14 mouse cellular contexts compared by ENCODE assay signal in the genomic region with DNA sequence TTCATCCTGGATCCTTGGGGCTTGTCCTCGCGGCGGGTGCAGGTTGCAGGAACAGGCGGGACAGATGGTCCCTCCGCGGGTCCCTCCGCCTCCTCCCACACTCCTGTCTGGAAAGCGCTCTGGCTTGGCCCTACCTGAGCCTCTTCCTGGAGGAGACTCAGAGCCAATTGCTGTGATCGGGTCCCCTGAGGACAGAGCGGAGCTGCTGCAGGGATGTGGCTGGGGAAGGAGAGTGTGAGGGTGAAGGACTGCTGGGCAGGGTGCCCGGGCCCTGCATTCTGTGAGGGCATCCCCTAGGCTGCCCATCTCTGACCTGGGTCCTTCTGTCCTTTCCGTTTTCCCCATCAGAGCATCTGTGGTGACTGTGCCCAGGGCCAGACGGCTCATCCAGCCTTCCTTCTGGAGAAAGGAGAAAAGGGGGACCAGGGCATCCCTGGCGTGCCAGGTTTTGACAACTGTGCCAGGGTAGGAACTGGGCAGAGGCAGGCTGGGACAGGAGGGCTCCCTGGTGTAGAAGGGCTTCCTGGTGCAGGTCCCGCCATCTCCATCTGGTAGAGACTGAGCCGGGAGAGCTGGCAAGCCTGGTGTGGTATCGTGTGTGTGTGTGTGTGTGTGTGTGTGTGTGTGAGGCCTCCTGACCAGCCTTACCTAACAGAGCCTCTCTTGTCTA. TPM values are rescaled to one million over a fixed set of nuclear protein-coding genes. Genes with fewer than 3 reads are reported as not detected.
DNase-seq lines count a peak whose midpoint lies in the region; ATAC-seq lines count a peak whose summit lies in the region.
"Had no signal": no experiment of that assay in that cellular context is flagged by ENCODE, and none has a peak within 500 bp of the region (broad histone marks: within the 10 kb centered on the region; RNA-seq: fewer than 3 reads in every experiment).

No protein-coding gene starts in this region.

- H3K27me3 ChIP-seq in heart, embryonic 12.5 days (replicated peaks) = peaks cover 90% of the 10 kb centered on the region
- no peaks in the 10 kb centered on the region for H3K27me3 ChIP-seq in forebrain, embryonic 15.5 days

- no peak for DNase-seq in heart, postnatal 36 days
- peak; percentile 57 to 61 for DNase-seq in right cerebral cortex, postnatal 10 days (ENCODE audit: low spot score in 2 of 2)
- no peak for DNase-seq in right cerebral cortex, postnatal 14 days
- DNase-seq in urinary bladder, postnatal 25 days (ENCODE audit: low spot score) = no peak
- DNase-seq in adrenal gland, postnatal 14 days = no peak
- no peak for DNase-seq in lung, postnatal 36 days
- DNase-seq: heart, adult 18-20 months; retina, postnatal 1 day had no signal

- H3K4me3 ChIP-seq in heart, embryonic 12.5 days = no peak overlapping the region
- H3K4me3 ChIP-seq in forebrain, embryonic 15.5 days = no peak overlapping the region
- H3K4me3 ChIP-seq: erythroblast, embryonic 14.5 days; kidney, embryonic 15.5 days; myocyte; stomach, embryonic 15.5 days had no signal

- H3K9me3 ChIP-seq in heart, embryonic 12.5 days (replicated peaks) = no peaks in the 10 kb centered on the region
- no peaks in the 10 kb centered on the region for H3K9me3 ChIP-seq in forebrain, embryonic 15.5 days
- H3K9me3 ChIP-seq: kidney, embryonic 15.5 days; stomach, embryonic 15.5 days had no signal

- peaks cover 21% of the 10 kb centered on the region for H3K4me1 ChIP-seq in heart, embryonic 12.5 days (replicated peaks)
- peaks cover 64% of the 10 kb centered on the region for H3K4me1 ChIP-seq in forebrain, embryonic 15.5 days
- H3K4me1 ChIP-seq: stomach, embryonic 15.5 days had no signal

- no peak overlapping the region for H3K27ac ChIP-seq in heart, embryonic 12.5 days (ENCODE audit: poor library complexity, severe bottlenecking)
- H3K27ac ChIP-seq in forebrain, embryonic 15.5 days (replicated peaks) = peak overlapping the region; percentile 78
- H3K27ac ChIP-seq: kidney, embryonic 15.5 days; stomach, embryonic 15.5 days had no signal

- 0 out of 2 replicates have a peak, but pooled peaks have one; percentile 12 for ATAC-seq in heart, embryonic 12.5 days (ENCODE audit: insufficient number of reproducible peaks, low FRiP score)
- ATAC-seq in forebrain, embryonic 15.5 days (replicated peaks) = peak; percentile 31; the same call in 1 of the 2 replicates

- no peak overlapping the region for H3K9ac ChIP-seq in heart, embryonic 12.5 days
- H3K9ac ChIP-seq in forebrain, embryonic 15.5 days (replicated peaks) = no peak overlapping the region
- H3K9ac ChIP-seq: kidney, embryonic 15.5 days; stomach, embryonic 15.5 days had no signal

- intact Hi-C loops in heart, postnatal 36 days (cut with DNase I) = no loop called here

- 45% methylated on average over 17 of the region's 17 CpGs for WGBS in heart, embryonic 12.5 days
- WGBS in forebrain, embryonic 15.5 days = 45% methylated on average over 17 of the region's 17 CpGs

- H3K4me2 ChIP-seq in heart, embryonic 12.5 days = no peak overlapping the region
- H3K4me2 ChIP-seq in forebrain, embryonic 15.5 days (replicated peaks) = no peak overlapping the region
- H3K4me2 ChIP-seq: kidney, embryonic 15.5 days; stomach, embryonic 15.5 days had no signal

- H3K36me3 ChIP-seq in heart, embryonic 12.5 days = no peaks in the 10 kb centered on the region
- no peaks in the 10 kb centered on the region for H3K36me3 ChIP-seq in forebrain, embryonic 15.5 days
- H3K36me3 ChIP-seq: kidney, embryonic 15.5 days; stomach, embryonic 15.5 days had no signal

RNA-seq across cellular contexts. Expression of gene Pef1, which starts 23.4 kb away (rescaled TPM):
- polyA plus RNA-seq in heart, embryonic 12.5 days (2016; fragmentation: Nextera tagmentation; extraction: Ambion mirVana) = 54.3 and 58.3 TPM in 2 replicates
- total RNA-seq in heart, postnatal 36 days (2021) = 10 to 100 TPM; 37.5 to 37.6 TPM
- polyA plus RNA-seq in forebrain, embryonic 15.5 days (2015; fragmentation: Nextera tagmentation; extraction: Ambion mirVana) = 68.1 and 70.3 TPM in 2 replicates
- total RNA-seq in adrenal gland, postnatal 14 days (2021) = 55.1 and 56.9 TPM in 2 replicates

RNA-seq across cellular contexts. Expression of gene Col16a1, which starts 31.3 kb away (rescaled TPM):
- 35.8 and 37.9 TPM in 2 replicates for polyA plus RNA-seq in heart, embryonic 12.5 days (2016; fragmentation: Nextera tagmentation; extraction: Ambion mirVana)
- total RNA-seq in heart, postnatal 36 days (2021) = 1 to 10 TPM; 7.4 to 8.5 TPM
- 4.6 and 5.1 TPM in 2 replicates for polyA plus RNA-seq in forebrain, embryonic 15.5 days (2015; fragmentation: Nextera tagmentation; extraction: Ambion mirVana)
- total RNA-seq in adrenal gland, postnatal 14 days (2021) = 20.0 and 21.3 TPM in 2 replicates
- polyA plus RNA-seq: erythroblast, embryonic 14.5 days had no signal

Comparison
In these comparisons a context has a peak if more than half of its experiments do, and no peak if none do; other contexts are left out.
1. DNase-seq: peak in right cerebral cortex, postnatal 10 days (2 of 2); none in heart, postnatal 36 days (0 of 2), right cerebral cortex, postnatal 14 days (single experiment), urinary bladder, postnatal 25 days (single experiment), adrenal gland, postnatal 14 days (single experiment) and lung, postnatal 36 days (single experiment).